Mouse (Mus musculus): Measurements from ENCODE around the gene Fgfr2. TPM values are rescaled to one million over a fixed set of nuclear protein-coding genes. Genes with fewer than 3 reads are reported as not detected.
A peak's percentile ranks its signal among the peaks of the same experiment; 100 is the strongest.

The Fgfr2 gene
- polyA plus RNA-seq, 1 experiment from 2014 or later, result 92.5 TPM

- Histone ChIP-seq H3K27ac (no peak overlapping the region), H3K4me3 (no peak overlapping the region), H3K9me3 (no peaks in the 10 kb centered on the region), H3K4me1 (replicated peaks) (peaks cover 27% of the 10 kb centered on the region), H3K36me3 (peaks cover 64% of the 10 kb centered on the region), H3K27me3 (ENCODE audit: insufficient read depth, poor library complexity, severe bottlenecking) (no peaks in the 10 kb centered on the region)
- peak; percentile 54 for DNase-seq (ENCODE audit: low spot score)
- 52% methylated on average over 3 of the region's 3 CpGs for WGBS
Observed at GRCm38 (mm10) chr7:133003421-133003820, 119.7 kb downstream of the Fgfr2 start.

- DNase-seq (ENCODE audit: low spot score), result no peak
- WGBS, result 93% methylated on average over 6 of the region's 6 CpGs
- H3K36me3 ChIP-seq, result peaks cover 67% of the 10 kb centered on the region
Observed at GRCm38 (mm10) chr7:133002271-133002670, 120.9 kb downstream of the Fgfr2 start.

GRCm38 (mm10) chr7:133001388-133001787, 121.8 kb downstream of the Fgfr2 start:
- H3K27ac ChIP-seq, result no peak overlapping the region
- H3K4me1 ChIP-seq (replicated peaks), result peaks cover 17% of the 10 kb centered on the region
- peaks cover 75% of the 10 kb centered on the region for H3K36me3 ChIP-seq
- H3K27me3 ChIP-seq (ENCODE audit: insufficient read depth, poor library complexity, severe bottlenecking), result no peaks in the 10 kb centered on the region
- no peak overlapping the region for H3K4me3 ChIP-seq
- no peak for DNase-seq (ENCODE audit: low spot score)
- H3K9me3 ChIP-seq, result no peaks in the 10 kb centered on the region
- 91% methylated on average over 3 of the region's 3 CpGs for WGBS

More at GRCm38 (mm10) chr7:133002271-133002670, 120.9 kb downstream of the Fgfr2 start:
- no peak overlapping the region for H3K4me3 ChIP-seq
- no peaks in the 10 kb centered on the region for H3K27me3 ChIP-seq (ENCODE audit: insufficient read depth, poor library complexity, severe bottlenecking)
- no peaks in the 10 kb centered on the region for H3K9me3 ChIP-seq
- H3K4me1 ChIP-seq (replicated peaks), result peaks cover 18% of the 10 kb centered on the region
- no peak overlapping the region for H3K27ac ChIP-seq

- Histone ChIP-seq H3K9me3 (no peaks in the 10 kb centered on the region), H3K4me3 (no peak overlapping the region), H3K36me3 (peaks cover 83% of the 10 kb centered on the region), H3K27ac (no peak overlapping the region), H3K27me3 (ENCODE audit: insufficient read depth, poor library complexity, severe bottlenecking) (no peaks in the 10 kb centered on the region), H3K4me1 (replicated peaks) (0 out of 2 replicates have a peak, but pooled peaks cover 7% of the 10 kb centered on the region)
- 95% methylated on average over 11 of the region's 11 CpGs for WGBS
- no peak for DNase-seq (ENCODE audit: low spot score)
Observed at GRCm38 (mm10) chr7:132999061-132999460, 124.1 kb downstream of the Fgfr2 start.

GRCm38 (mm10) chr7:132998639-132999038, 124.5 kb downstream of the Fgfr2 start:
- Histone ChIP-seq H3K4me1 (replicated peaks) (0 out of 2 replicates have a peak, but pooled peaks cover 6% of the 10 kb centered on the region), H3K4me3 (no peak overlapping the region), H3K27me3 (ENCODE audit: insufficient read depth, poor library complexity, severe bottlenecking) (no peaks in the 10 kb centered on the region), H3K9me3 (no peaks in the 10 kb centered on the region), H3K27ac (no peak overlapping the region), H3K36me3 (peaks cover 87% of the 10 kb centered on the region)
- no peak for DNase-seq (ENCODE audit: low spot score)
- WGBS, result 98% methylated on average over 12 of the region's 12 CpGs

GRCm38 (mm10) chr7:132996391-132996790, 126.8 kb downstream of the Fgfr2 start:
- Histone ChIP-seq H3K4me3 (no peak overlapping the region), H3K27ac (no peak overlapping the region), H3K9me3 (no peaks in the 10 kb centered on the region), H3K4me1 (replicated peaks) (no peaks in the 10 kb centered on the region), H3K36me3 (peaks cover 97% of the 10 kb centered on the region), H3K27me3 (ENCODE audit: insufficient read depth, poor library complexity, severe bottlenecking) (no peaks in the 10 kb centered on the region)
- no peak for DNase-seq (ENCODE audit: low spot score)
- 92% methylated on average over 5 of the region's 5 CpGs for WGBS

GRCm38 (mm10) chr7:132994628-132995191, 128.4 kb downstream of the Fgfr2 start:
- DNase-seq (ENCODE audit: low spot score), result no peak

GRCm38 (mm10) chr7:132994120-132994519, 129.0 kb downstream of the Fgfr2 start:
- Histone ChIP-seq H3K9me3 (no peaks in the 10 kb centered on the region), H3K27ac (no peak overlapping the region), H3K4me3 (no peak overlapping the region), H3K4me1 (replicated peaks) (no peaks in the 10 kb centered on the region), H3K36me3 (peaks cover 100% of the 10 kb centered on the region), H3K27me3 (ENCODE audit: insufficient read depth, poor library complexity, severe bottlenecking) (no peaks in the 10 kb centered on the region)
- DNase-seq (ENCODE audit: low spot score), result no peak
- 92% methylated on average over 8 of the region's 8 CpGs for WGBS

More at GRCm38 (mm10) chr7:132994628-132995191, 128.4 kb downstream of the Fgfr2 start:
- Histone ChIP-seq H3K9me3 (no peaks in the 10 kb centered on the region), H3K27ac (no peak overlapping the region), H3K4me1 (replicated peaks) (no peaks in the 10 kb centered on the region), H3K4me3 (no peak overlapping the region), H3K27me3 (ENCODE audit: insufficient read depth, poor library complexity, severe bottlenecking) (no peaks in the 10 kb centered on the region), H3K36me3 (peaks cover 100% of the 10 kb centered on the region)
- 80% methylated on average over 6 of the region's 6 CpGs for WGBS

GRCm38 (mm10) chr7:132992967-132993615, 130.1 kb downstream of the Fgfr2 start:
- H3K4me3 ChIP-seq, result no peak overlapping the region
- H3K27me3 ChIP-seq (ENCODE audit: insufficient read depth, poor library complexity, severe bottlenecking), result no peaks in the 10 kb centered on the region
- no peak overlapping the region for H3K27ac ChIP-seq
- no peaks in the 10 kb centered on the region for H3K4me1 ChIP-seq (replicated peaks)
- WGBS, result 93% methylated on average over 9 of the region's 9 CpGs
- no peak for DNase-seq (ENCODE audit: low spot score)
- H3K9me3 ChIP-seq, result no peaks in the 10 kb centered on the region
- H3K36me3 ChIP-seq, result peaks cover 100% of the 10 kb centered on the region

- no peaks in the 10 kb centered on the region for H3K4me1 ChIP-seq (replicated peaks)
- H3K27ac ChIP-seq, result no peak overlapping the region
- H3K36me3 ChIP-seq, result peaks cover 93% of the 10 kb centered on the region
- 95% methylated on average over 14 of the region's 14 CpGs for WGBS
- DNase-seq (ENCODE audit: low spot score), result no peak
- H3K4me3 ChIP-seq, result no peak overlapping the region
- no peaks in the 10 kb centered on the region for H3K9me3 ChIP-seq
- no peaks in the 10 kb centered on the region for H3K27me3 ChIP-seq (ENCODE audit: insufficient read depth, poor library complexity, severe bottlenecking)
Observed at GRCm38 (mm10) chr7:132991240-132991900, 131.8 kb downstream of the Fgfr2 start.

- Histone ChIP-seq H3K4me3 (no peak overlapping the region), H3K4me1 (replicated peaks) (no peaks in the 10 kb centered on the region), H3K27ac (no peak overlapping the region), H3K9me3 (no peaks in the 10 kb centered on the region), H3K27me3 (ENCODE audit: insufficient read depth, poor library complexity, severe bottlenecking) (no peaks in the 10 kb centered on the region), H3K36me3 (peaks cover 93% of the 10 kb centered on the region)
- no peak for DNase-seq (ENCODE audit: low spot score)
- 94% methylated on average over 5 of the region's 5 CpGs for WGBS
Observed at GRCm38 (mm10) chr7:132989839-132990238, 133.3 kb downstream of the Fgfr2 start.

- no peaks in the 10 kb centered on the region for H3K9me3 ChIP-seq
- H3K36me3 ChIP-seq, result peaks cover 79% of the 10 kb centered on the region
- H3K4me3 ChIP-seq, result no peak overlapping the region
- peaks cover 7% of the 10 kb centered on the region; the same call in 1 of the 2 replicates for H3K4me1 ChIP-seq (replicated peaks)
- 59% methylated on average over 3 of the region's 3 CpGs for WGBS
- no peak overlapping the region for H3K27ac ChIP-seq
- no peak for DNase-seq (ENCODE audit: low spot score)
- H3K27me3 ChIP-seq (ENCODE audit: insufficient read depth, poor library complexity, severe bottlenecking), result no peaks in the 10 kb centered on the region
Observed at GRCm38 (mm10) chr7:132982639-132983038, 140.5 kb downstream of the Fgfr2 start.

- Histone ChIP-seq H3K36me3 (peaks cover 62% of the 10 kb centered on the region), H3K4me1 (replicated peaks) (peaks cover 7% of the 10 kb centered on the region; the same call in 1 of the 2 replicates), H3K27ac (no peak overlapping the region), H3K27me3 (ENCODE audit: insufficient read depth, poor library complexity, severe bottlenecking) (no peaks in the 10 kb centered on the region), H3K9me3 (no peaks in the 10 kb centered on the region), H3K4me3 (no peak overlapping the region)
- WGBS, result 92% methylated on average over 2 of the region's 2 CpGs
- DNase-seq (ENCODE audit: low spot score), result no peak
Observed at GRCm38 (mm10) chr7:132977981-132978380, 145.2 kb downstream of the Fgfr2 start.

All from hindbrain, embryonic 10.5 days (tissue).